Mouse (Mus musculus) stomach, postnatal 0 days (tissue): ENCODE data around the gene Fhod1.

Experiments
- CTCF ChIP-seq: IDR thresholded peaks from 2 replicates; pipeline ENCODE4 v1.5.1; 2016; ENCODE audit warnings: antibody characterized with exemption, low read depth, mild to moderate bottlenecking, moderate library complexity
- EP300 ChIP-seq: optimal IDR thresholded peaks from 2 replicates; pipeline ENCODE3; 2016; ENCODE audit warnings: antibody characterized with exemption

DNA sequence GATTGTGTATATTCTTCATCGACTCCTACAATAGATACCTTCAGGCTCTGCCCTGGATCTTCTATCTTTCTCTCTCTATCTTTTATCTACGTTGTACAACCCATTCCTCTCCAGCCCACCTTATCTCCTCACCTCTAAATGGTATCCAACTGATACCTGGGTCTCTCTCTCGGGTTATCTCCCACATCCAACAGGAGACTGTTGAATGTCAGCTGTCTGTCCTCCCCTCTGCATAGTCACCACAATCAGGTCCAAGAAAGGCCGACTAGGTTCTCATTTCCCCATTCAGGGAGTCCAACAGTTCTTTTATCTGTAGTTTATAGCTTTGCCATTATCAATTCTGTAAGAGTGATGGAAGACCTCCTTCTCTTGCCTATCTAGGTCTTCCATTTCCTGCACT, 65.5 kb downstream of the Fhod1 start:
- TF ChIP-seq CTCF (no peak), EP300 (no peak)
